Mouse (Mus musculus) spleen, postnatal 36 days (tissue): Measurements from ENCODE around the gene Filip1l.

Experiments
- DNase-seq, 2 experiments: peaks; one replicate each; pipeline ENCODE4 v3.0.0; 2022; ENCODE audit warnings: low spot score in 2 of 2, mixed read lengths in 1 of 2

The Filip1l gene

GRCm38 (mm10) chr16:57433671-57434070 lies 80.8 kb downstream of the Filip1l start:
- no peak for DNase-seq

GRCm38 (mm10) chr16:57434640-57435039 lies 81.7 kb downstream of the Filip1l start:
- peak; percentile 9 to 31 for DNase-seq

- DNase-seq: no peak
These were observed 84.8 kb downstream of the Filip1l start for GRCm38 (mm10) chr16:57437523-57438287.

GRCm38 (mm10) chr16:57438288-57438685 lies 85.4 kb downstream of the Filip1l start:
- no peak for DNase-seq

- DNase-seq: no peak
These were observed 86.3 kb downstream of the Filip1l start for GRCm38 (mm10) chr16:57439206-57439605.

- no peak for DNase-seq
These were observed 88.0 kb downstream of the Filip1l start for GRCm38 (mm10) chr16:57440706-57441437.

GRCm38 (mm10) chr16:57445096-57446094 lies 92.5 kb downstream of the Filip1l start:
- DNase-seq: no peak

- DNase-seq: no peak
These were observed 100.1 kb downstream of the Filip1l start for GRCm38 (mm10) chr16:57453009-57453408.

GRCm38 (mm10) chr16:57454106-57454763 lies 101.3 kb downstream of the Filip1l start:
- DNase-seq: no peak

GRCm38 (mm10) chr16:57455573-57455972 lies 102.7 kb downstream of the Filip1l start:
- DNase-seq: no peak

GRCm38 (mm10) chr16:57456003-57456402 lies 103.1 kb downstream of the Filip1l start:
- DNase-seq: no peak

GRCm38 (mm10) chr16:57465386-57465913 lies 112.6 kb downstream of the Filip1l start:
- no peak for DNase-seq

GRCm38 (mm10) chr16:57469301-57469700 lies 116.4 kb downstream of the Filip1l start:
- no peak for DNase-seq

- no peak for DNase-seq
These were observed 117.0 kb downstream of the Filip1l start for GRCm38 (mm10) chr16:57469869-57470268.

GRCm38 (mm10) chr16:57470286-57470830 lies 117.5 kb downstream of the Filip1l start:
- peak; percentile 31 to 35 for DNase-seq

GRCm38 (mm10) chr16:57471071-57471470 lies 118.2 kb downstream of the Filip1l start:
- peak; percentile 53 to 74 for DNase-seq

GRCm38 (mm10) chr16:57473415-57474085 lies 120.7 kb downstream of the Filip1l start:
- no peak for DNase-seq

GRCm38 (mm10) chr16:57478451-57478850 lies 125.6 kb downstream of the Filip1l start:
- no peak for DNase-seq

- DNase-seq: no peak
These were observed 126.9 kb downstream of the Filip1l start for GRCm38 (mm10) chr16:57479776-57480175.

- peak in 1 of 2 experiments; percentile 26 for DNase-seq
These were observed 129.4 kb downstream of the Filip1l start for GRCm38 (mm10) chr16:57482264-57482663.
